Mouse (Mus musculus): ENCODE measurements around the gene Akirin2.

The Akirin2 gene

GRCm38 (mm10) chr4:34584871-34585607 lies 34.3 kb downstream of the Akirin2 start:
- no peak for DNase-seq

DNA sequence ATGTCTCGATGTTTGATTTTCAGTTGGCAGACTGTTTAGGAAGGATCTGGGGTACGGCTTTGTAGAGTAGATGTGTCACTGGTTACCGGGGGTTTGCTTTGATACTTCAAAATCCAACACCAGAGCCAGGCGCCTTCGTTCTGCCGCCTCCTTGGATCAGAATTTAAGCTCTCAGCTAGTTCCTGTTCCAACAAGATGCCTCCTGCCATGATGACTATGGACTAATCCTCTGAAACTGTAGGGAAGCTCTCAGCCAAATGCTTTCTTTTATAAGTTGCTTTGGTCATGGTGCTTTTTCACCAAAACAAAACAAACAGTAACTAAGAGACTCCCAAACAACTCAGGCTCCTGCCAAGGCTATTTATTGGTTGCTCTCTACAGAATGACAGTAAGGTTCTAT lies 52.4 kb downstream of the Akirin2 start:
- no peak for DNase-seq

GRCm38 (mm10) chr4:34606658-34607057 lies 55.9 kb downstream of the Akirin2 start:
- no peak for DNase-seq

DNA sequence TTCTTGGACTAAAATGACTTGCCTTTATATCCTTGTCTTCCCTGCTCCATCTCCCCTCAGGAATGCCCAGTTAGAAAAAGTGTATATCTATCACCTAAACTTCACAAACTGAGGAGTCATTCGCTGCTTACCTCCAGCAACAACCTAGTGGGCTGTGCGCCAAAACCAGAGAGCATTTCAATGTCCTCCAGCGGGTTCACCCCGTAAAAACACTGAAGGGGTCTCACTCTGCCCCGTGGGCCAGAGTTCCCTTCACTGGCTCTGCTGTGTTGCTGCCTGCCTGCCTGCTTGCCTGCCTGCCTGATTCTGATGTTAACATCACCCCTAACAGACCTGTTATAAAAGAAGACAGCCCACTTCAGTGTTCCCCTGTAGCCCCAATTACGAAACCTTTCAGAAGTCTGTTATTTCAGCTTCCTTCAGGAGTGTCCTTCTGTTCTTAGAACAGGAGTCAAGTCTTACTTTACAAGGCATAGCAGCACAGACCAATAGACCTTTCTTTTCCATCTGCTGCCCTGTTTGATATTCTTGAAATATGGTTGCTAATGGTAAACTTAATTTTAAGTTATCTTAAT lies 62.9 kb downstream of the Akirin2 start:
- no peak for DNase-seq

DNA sequence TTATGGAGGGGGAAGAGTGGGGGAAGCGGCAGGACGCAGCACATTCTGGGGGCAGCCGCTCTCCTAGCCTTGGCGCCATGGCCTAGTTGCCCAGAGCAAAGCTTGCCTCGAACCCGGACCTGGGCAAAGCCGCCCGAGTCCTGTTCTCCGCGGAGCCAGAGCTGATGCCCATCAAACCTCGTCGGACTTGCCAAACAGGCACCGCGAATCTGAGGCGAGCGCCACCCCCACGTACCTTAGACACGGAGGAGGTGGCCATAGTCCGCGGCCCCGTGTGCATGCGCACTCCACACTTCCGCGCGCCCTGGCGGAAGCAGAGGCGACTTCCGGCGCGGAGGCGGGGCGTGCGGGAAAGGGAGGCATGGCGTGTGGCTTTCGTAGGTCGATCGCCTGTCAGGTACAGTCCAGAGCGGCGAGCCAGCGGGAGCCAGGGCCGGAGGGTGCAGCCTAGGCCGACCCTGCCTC lies 63.9 kb downstream of the Akirin2 start, which contains the start of the genes Orc3 and Rars2:
Gene Orc3 (minus strand): TSS at position 315 of the 465 bp plus-strand sequence.
Gene Rars2 (plus strand): TSS at position 328 of the 465 bp plus-strand sequence.
- peak; percentile 95 for DNase-seq

DNA sequence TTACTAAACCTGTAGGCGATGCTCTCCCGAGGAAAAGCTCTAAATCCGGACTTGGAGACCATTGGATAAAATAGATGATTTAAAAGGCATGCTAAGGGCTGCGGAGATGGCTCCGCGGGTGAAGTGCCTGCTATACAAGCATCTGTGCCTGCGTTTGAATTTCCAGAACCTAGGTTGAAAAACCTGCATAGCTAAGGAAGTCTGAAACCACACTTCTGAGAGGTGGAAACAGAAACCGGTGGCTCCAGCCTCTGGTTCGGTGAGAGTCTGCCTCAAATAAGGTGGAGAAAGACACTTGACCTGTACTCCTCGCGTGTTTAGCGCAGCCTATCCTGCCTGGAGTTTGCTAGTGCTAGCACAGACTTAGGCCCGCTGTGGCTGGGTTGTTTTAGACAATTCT lies 64.6 kb downstream of the Akirin2 start:
- peak; percentile 11 for DNase-seq

DNA sequence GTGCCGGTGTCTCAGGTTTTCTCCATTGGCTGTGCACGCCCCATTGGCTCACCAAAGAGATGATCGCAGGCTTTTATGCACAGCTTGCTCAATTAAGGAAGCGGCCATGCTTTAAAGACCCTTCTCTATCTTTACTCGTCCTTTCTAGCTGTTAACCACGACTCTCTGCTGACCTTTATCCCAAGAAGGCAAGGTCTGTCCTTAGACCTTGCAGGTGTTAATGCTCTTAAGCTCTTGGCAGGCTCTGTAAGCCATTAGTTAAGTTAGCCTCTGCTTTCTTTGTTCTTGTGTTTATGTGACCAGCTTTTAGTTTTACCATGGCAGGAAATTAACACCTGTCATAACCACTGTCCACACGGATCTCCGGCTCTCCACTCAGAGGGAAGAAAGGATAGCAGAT lies 65.4 kb downstream of the Akirin2 start:
- DNase-seq = no peak
